Mouse (Mus musculus) adrenal gland (tissue): ENCODE results near the gene 3110040M04Rik.

Experiments used
- intact Hi-C: fragments of 180-260 bp; cut with DNase I; formaldehyde crosslinking; loops from one replicate; pipeline ENCODE4 v1.15.1; 2025

3110040M04Rik gene

GRCm38 (mm10) chr1:151233756-151234155 lies 29.8 kb downstream of the 3110040M04Rik start:
- intact Hi-C loops = loop anchor here (10.0 kb wide), 1 partner anchor 129 kb away; no protein-coding TSS in a partner anchor

GRCm38 (mm10) chr1:151235574-151235973 lies 31.7 kb downstream of the 3110040M04Rik start:
- intact Hi-C loops = loop anchor here (10.0 kb wide), 1 partner anchor 131 kb away; no protein-coding TSS in a partner anchor

- intact Hi-C loops = loop anchor here (10.0 kb wide), 1 partner anchor 132 kb away; no protein-coding TSS in a partner anchor
Observed at GRCm38 (mm10) chr1:151236141-151236930, 32.4 kb downstream of the 3110040M04Rik start.

- intact Hi-C loops = loop anchor here (10.0 kb wide), 1 partner anchor 133 kb away; no protein-coding TSS in a partner anchor
Observed at GRCm38 (mm10) chr1:151237780-151238179, 33.9 kb downstream of the 3110040M04Rik start.

GRCm38 (mm10) chr1:151243332-151243731 lies 39.4 kb downstream of the 3110040M04Rik start:
- intact Hi-C loops = no loop called here

GRCm38 (mm10) chr1:151244013-151244412 lies 40.1 kb downstream of the 3110040M04Rik start:
- intact Hi-C loops = no loop called here

GRCm38 (mm10) chr1:151244761-151245160 lies 40.8 kb downstream of the 3110040M04Rik start:
- intact Hi-C loops = no loop called here

- intact Hi-C loops = no loop called here
Observed at GRCm38 (mm10) chr1:151245165-151245564, 41.2 kb downstream of the 3110040M04Rik start.

- intact Hi-C loops = no loop called here
Observed at GRCm38 (mm10) chr1:151245846-151246245, 41.9 kb downstream of the 3110040M04Rik start.

GRCm38 (mm10) chr1:151250109-151250508 lies 46.2 kb downstream of the 3110040M04Rik start:
- intact Hi-C loops = no loop called here

- intact Hi-C loops = no loop called here
Observed at GRCm38 (mm10) chr1:151250529-151251193, 46.7 kb downstream of the 3110040M04Rik start.

- intact Hi-C loops = no loop called here
Observed at GRCm38 (mm10) chr1:151251194-151252010, 47.5 kb downstream of the 3110040M04Rik start.
